Mouse (Mus musculus): ENCODE measurements around the gene Mospd1.

- TF ChIP-seq CTCF (IDR thresholded peaks at IDR 0.05; ENCODE audit: extremely low read depth, insufficient read length, insufficient replicate concordance, low read depth, low read length) (peak; percentile 60; the same call in 1 of the 2 replicates), POLR2A (IDR thresholded peaks at IDR 0.05; ENCODE audit: low read depth, low read length) (no peak)
Measured at GRCm38 (mm10) chrX:53341531-53341930, 28.8 kb downstream of the Mospd1 start.
